ENCODE assay signal across 28 mouse cellular contexts in genomic region chr2:42526881-42527280, GRCm38 (mm10).
"Had no signal": no experiment of that assay in that cellular context is flagged by ENCODE, and none has a peak within 500 bp of the region (broad histone marks: within the 10 kb centered on the region; RNA-seq: fewer than 3 reads in every experiment).

No protein-coding gene starts in this region.

- H3K27ac ChIP-seq: gastrocnemius, adult 2 months; heart, embryonic 10.5 days; hindbrain, embryonic 10.5 days; hindbrain, embryonic 12.5 days; hindbrain, embryonic 14.5 days; intestine, embryonic 15.5 days; kidney, embryonic 15.5 days; limb, embryonic 10.5 days; limb, embryonic 12.5 days; liver, embryonic 13.5 days; liver, embryonic 15.5 days had no signal

- H3K4me3 ChIP-seq: gastrocnemius, adult 2 months; heart, embryonic 10.5 days; heart, embryonic 12.5 days; hindbrain, embryonic 10.5 days; hindbrain, embryonic 12.5 days; intestine, embryonic 15.5 days; kidney, embryonic 15.5 days; limb, embryonic 10.5 days; limb, embryonic 12.5 days; liver, embryonic 13.5 days; liver, embryonic 15.5 days had no signal

- DNase-seq: gastrocnemius, adult 2 months; gastrocnemius, postnatal 10 days; gastrocnemius, postnatal 25 days; heart, adult 18-20 months; heart, postnatal 10 days; heart, postnatal 4 days; kidney, adult 18-20 months; kidney, adult 9 months; kidney, postnatal 10 days; kidney, postnatal 25 days; kidney, postnatal 4 days; layer of hippocampus, adult 9-11 months; liver; liver, embryonic 13.5 days; liver, postnatal 0 days had no signal

- ATAC-seq: hindbrain, embryonic 16.5 days; inflammation-experienced regulatory T-cells, adult 6 months; intestine, embryonic 15.5 days; intestine, postnatal 0 days; liver, postnatal 0 days had no signal
